Mouse (Mus musculus) right cerebral cortex, postnatal 10 days (tissue): ENCODE results near the gene Npy2r.

ENCODE experiments used
- DNase-seq, 2 experiments: peaks; one replicate each; pipeline ENCODE4 v3.0.0; 2021; ENCODE audit warnings: low spot score in 2 of 2

The Npy2r gene

GRCm38 (mm10) chr3:82547908-82548721 lies at the start of gene Npy2r:
Npy2r (minus strand) TSS chr3:82548084.
- peak in 1 of 2 experiments; percentile 27 for DNase-seq

GRCm38 (mm10) chr3:82557786-82558185 lies 9.9 kb upstream of the Npy2r start:
- DNase-seq, result peak; percentile 30 to 34

- no peak for DNase-seq
Measured at GRCm38 (mm10) chr3:82556311-82556828, 8.5 kb upstream of the Npy2r start.

GRCm38 (mm10) chr3:82549932-82550331 lies 2.0 kb upstream of the Npy2r start:
- DNase-seq, result no peak

- no peak for DNase-seq
Measured at GRCm38 (mm10) chr3:82548753-82549152, 869 bp upstream of the Npy2r start.

GRCm38 (mm10) chr3:82541449-82541848 lies 6.4 kb downstream of the Npy2r start:
- DNase-seq, result no peak

- DNase-seq, result no peak
Measured at GRCm38 (mm10) chr3:82539951-82540350, 7.9 kb downstream of the Npy2r start.

- DNase-seq, result no peak
Measured at GRCm38 (mm10) chr3:82524792-82525191, 23.1 kb downstream of the Npy2r start.

- DNase-seq, result no peak
Measured at GRCm38 (mm10) chr3:82498006-82498405, 49.9 kb downstream of the Npy2r start.
